Mouse (Mus musculus): ENCODE results near the gene Cacnb4.

Gene Cacnb4

GRCm38 (mm10) chr2:52467629-52468028 is 209.0 kb downstream of the Cacnb4 start:
- DNase-seq: no peak

- no peak for DNase-seq
Observed at GRCm38 (mm10) chr2:52461206-52461967, 215.2 kb downstream of the Cacnb4 start.

- DNase-seq: no peak
Observed at GRCm38 (mm10) chr2:52455606-52456479, 220.8 kb downstream of the Cacnb4 start.

- DNase-seq: no peak
Observed at GRCm38 (mm10) chr2:52449818-52450217, 226.8 kb downstream of the Cacnb4 start.

GRCm38 (mm10) chr2:52448916-52449315 is 227.7 kb downstream of the Cacnb4 start:
- no peak for DNase-seq

- no peak for DNase-seq
Observed at GRCm38 (mm10) chr2:52446648-52447047, 230.0 kb downstream of the Cacnb4 start.

GRCm38 (mm10) chr2:52442125-52442524 is 234.5 kb downstream of the Cacnb4 start:
- DNase-seq: no peak

GRCm38 (mm10) chr2:52440420-52441015 is 236.1 kb downstream of the Cacnb4 start:
- DNase-seq: no peak

- DNase-seq: no peak
Observed at GRCm38 (mm10) chr2:52438437-52438836, 238.2 kb downstream of the Cacnb4 start.

- peak; percentile 66 to 72 for DNase-seq
Observed at GRCm38 (mm10) chr2:52438013-52438412, 238.6 kb downstream of the Cacnb4 start.

- peak in 1 of 2 experiments; percentile 14 for DNase-seq
Observed at GRCm38 (mm10) chr2:52435919-52436632, 240.6 kb downstream of the Cacnb4 start.

- DNase-seq: no peak
Observed at GRCm38 (mm10) chr2:52433365-52433764, 243.3 kb downstream of the Cacnb4 start.

GRCm38 (mm10) chr2:52427383-52427782 is 249.2 kb downstream of the Cacnb4 start:
- no peak for DNase-seq

GRCm38 (mm10) chr2:52426041-52426440 is 250.6 kb downstream of the Cacnb4 start:
- no peak for DNase-seq

- no peak for DNase-seq
Observed at GRCm38 (mm10) chr2:52425523-52425795, 251.2 kb downstream of the Cacnb4 start.

GRCm38 (mm10) chr2:52424747-52425522 is 251.7 kb downstream of the Cacnb4 start, which contains the start of gene Arl5a:
Gene Arl5a (minus strand): TSS chr2:52424901.
- peak; percentile 100 for DNase-seq

GRCm38 (mm10) chr2:52424248-52424728 is 252.3 kb downstream of the Cacnb4 start:
- peak; percentile 75 to 78 for DNase-seq

- DNase-seq: peak in 1 of 2 experiments; percentile 29
Observed at GRCm38 (mm10) chr2:52423611-52424247, 252.9 kb downstream of the Cacnb4 start.

GRCm38 (mm10) chr2:52422871-52423610 is 253.6 kb downstream of the Cacnb4 start:
- DNase-seq: no peak

GRCm38 (mm10) chr2:52421197-52421596 is 255.4 kb downstream of the Cacnb4 start:
- peak in 1 of 2 experiments; percentile 23 for DNase-seq
